Mouse (Mus musculus) forebrain, embryonic 14.5 days (tissue): ENCODE data around the gene Serac1. TPM values are rescaled to one million over a fixed set of nuclear protein-coding genes. Genes with fewer than 3 reads are reported as not detected.

Experiments used
- ATAC-seq: fragments of 200-750 bp; cut with Nextera tagmentation; 2 replicates; pipeline ENCODE4 v1.8.0; 2017; ENCODE audit warnings: mild to moderate bottlenecking, moderate library complexity
- DNase-seq: peaks from one replicate; pipeline ENCODE4 v3.0.0-alpha.2; 2015; ENCODE audit warnings: low spot score
- H3K27ac ChIP-seq: fragments of 300-500 bp; sonication (generic); 2 replicates; pipeline ENCODE4 v1.5.1; 2014; ENCODE audit warnings: low read depth, mild to moderate bottlenecking, control low read depth, low read length, moderate library complexity
- H3K27me3 ChIP-seq: fragments of 300-500 bp; sonication (generic); replicated peaks from 2 replicates; pipeline ENCODE4 v1.6.1; 2014; ENCODE audit warnings: low read length, control low read depth, mixed read lengths; ENCODE audit not compliant: control insufficient read depth, insufficient read depth
- H3K36me3 ChIP-seq: fragments of 300-500 bp; sonication (generic); 2 replicates; pipeline ENCODE4 v1.6.1; 2014; ENCODE audit warnings: low read length, control low read depth; ENCODE audit not compliant: control insufficient read depth, insufficient read depth
- H3K4me1 ChIP-seq: fragments of 300-500 bp; sonication (generic); 2 replicates; pipeline ENCODE4 v1.6.1; 2014; ENCODE audit warnings: antibody characterized with exemption, low read length, control low read depth; ENCODE audit not compliant: control insufficient read depth, insufficient read depth
- H3K4me2 ChIP-seq: fragments of 300-500 bp; sonication (generic); 2 replicates; pipeline ENCODE4 v1.6.1; 2014; ENCODE audit warnings: mild to moderate bottlenecking, control low read depth, low read length
- H3K4me3 ChIP-seq: fragments of 300-500 bp; sonication (generic); 2 replicates; pipeline ENCODE4 v1.5.1; 2014; ENCODE audit warnings: low read depth, low read length, control low read depth
- H3K9ac ChIP-seq: fragments of 300-500 bp; sonication (generic); 2 replicates; pipeline ENCODE4 v1.6.1; 2014; ENCODE audit warnings: mild to moderate bottlenecking, low read length, control low read depth, moderate library complexity
- H3K9me3 ChIP-seq: fragments of 300-500 bp; sonication (generic); replicated peaks from 2 replicates; pipeline ENCODE4 v1.6.1; 2016; ENCODE audit warnings: low read length, control low read depth, mixed read lengths; ENCODE audit not compliant: control insufficient read depth
- WGBS: fragments of 180-500 bp; shearing (Covaris S2); extraction: QIAGEN DNeasy Blood & Tissue Kit; methylation state at CpG from one replicate; pipeline ENCODE4 v1.1.7; 2014; 5-methylcytosine and 5-hydroxymethylcytosine counted together
- polyA plus RNA-seq: library from polyadenylated mRNA; unstranded; fragments of >200 nt; fragmentation: Nextera tagmentation; extraction: Ambion mirVana; gene quantifications from 2 replicates; pipeline ENCODE4 v1.2.1, GENCODE M21; 2014

Serac1 gene
- polyA plus RNA-seq, 1 experiment from 2014 or later: 8.1 TPM

DNA sequence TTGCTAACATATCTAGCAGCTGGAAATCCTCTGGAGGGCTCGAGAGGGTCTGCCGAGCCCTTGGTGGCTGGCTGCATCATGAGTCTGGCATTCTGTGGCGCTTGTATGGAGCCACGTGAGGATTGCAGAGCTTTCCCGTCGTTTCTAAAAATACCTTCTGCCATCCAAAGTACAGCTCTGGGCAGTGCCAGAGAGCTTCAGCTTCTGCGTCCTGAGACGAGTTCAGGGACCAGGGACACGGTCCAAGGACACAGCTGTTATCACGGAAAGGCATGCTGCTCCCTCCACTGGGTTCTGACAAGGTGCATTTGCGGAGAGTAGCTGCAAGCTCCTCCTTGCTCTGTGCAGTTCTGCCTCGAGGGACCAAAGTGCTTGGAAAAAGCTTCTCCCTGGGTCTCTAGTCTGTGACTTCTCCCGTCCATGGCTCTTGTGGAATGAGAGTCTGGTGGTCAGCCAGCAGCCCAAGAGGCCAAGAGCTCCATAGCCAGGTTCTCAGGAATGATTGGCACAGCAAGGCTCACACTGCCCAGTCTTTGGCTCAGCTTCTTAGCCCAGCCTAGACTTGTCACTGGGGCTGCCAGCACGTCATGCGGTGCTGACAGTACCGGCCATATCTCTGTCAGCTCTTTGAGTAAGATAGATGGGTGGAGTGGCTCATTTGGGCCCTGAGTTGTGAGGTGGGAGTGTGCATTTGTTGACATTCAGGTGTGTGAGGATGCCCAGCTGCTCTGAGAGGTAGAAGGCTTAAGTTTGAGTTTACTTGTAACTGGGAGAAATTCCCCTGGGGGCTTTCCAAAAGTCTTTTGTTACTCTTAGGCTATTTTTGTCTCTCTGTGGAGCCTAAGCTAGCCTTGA is 81.9 kb downstream of the Serac1 start:
- no peaks in the 10 kb centered on the region for H3K36me3 ChIP-seq
- DNase-seq (no peak), ATAC-seq (no peak)
- H3K27me3 ChIP-seq: no peaks in the 10 kb centered on the region
- 80% methylated on average over 16 of the region's 16 CpGs for WGBS
- no peak overlapping the region for H3K4me2 ChIP-seq
- H3K4me1 ChIP-seq: no peaks in the 10 kb centered on the region
- H3K4me3 ChIP-seq: no peak overlapping the region
- no peaks in the 10 kb centered on the region for H3K9me3 ChIP-seq
- H3K9ac ChIP-seq: no peak overlapping the region
- H3K27ac ChIP-seq: no peak overlapping the region

- H3K4me2 ChIP-seq: no peak overlapping the region
- DNase-seq (no peak), ATAC-seq (no peak)
- no peaks in the 10 kb centered on the region for H3K4me1 ChIP-seq
- WGBS: 90% methylated on average over 14 of the region's 14 CpGs
- no peak overlapping the region for H3K9ac ChIP-seq
- H3K36me3 ChIP-seq: no peaks in the 10 kb centered on the region
- H3K9me3 ChIP-seq: no peaks in the 10 kb centered on the region
- no peaks in the 10 kb centered on the region for H3K27me3 ChIP-seq
- H3K4me3 ChIP-seq: no peak overlapping the region
- H3K27ac ChIP-seq: no peak overlapping the region
These were observed 83.0 kb downstream of the Serac1 start for GRCm38 (mm10) chr17:5996589-5996988.

GRCm38 (mm10) chr17:5994606-5995005 is 84.9 kb downstream of the Serac1 start:
- Histone ChIP-seq H3K36me3 (no peaks in the 10 kb centered on the region), H3K27ac (no peak overlapping the region), H3K4me1 (no peaks in the 10 kb centered on the region), H3K9me3 (no peaks in the 10 kb centered on the region), H3K4me3 (no peak overlapping the region), H3K9ac (no peak overlapping the region), H3K4me2 (no peak overlapping the region), H3K27me3 (no peaks in the 10 kb centered on the region)
- ATAC-seq: no peak
- DNase-seq: no peak
- WGBS: 86% methylated on average over 6 of the region's 6 CpGs

GRCm38 (mm10) chr17:5993581-5994260 is 85.8 kb downstream of the Serac1 start:
- no peaks in the 10 kb centered on the region for H3K9me3 ChIP-seq
- no peak overlapping the region for H3K9ac ChIP-seq
- H3K4me1 ChIP-seq: no peaks in the 10 kb centered on the region
- no peak for DNase-seq
- no peaks in the 10 kb centered on the region for H3K36me3 ChIP-seq
- H3K27me3 ChIP-seq: no peaks in the 10 kb centered on the region
- H3K4me2 ChIP-seq: no peak overlapping the region
- WGBS: 65% methylated on average over 3 of the region's 3 CpGs
- no peak overlapping the region for H3K4me3 ChIP-seq
- ATAC-seq: no peak
- H3K27ac ChIP-seq: no peak overlapping the region

DNA sequence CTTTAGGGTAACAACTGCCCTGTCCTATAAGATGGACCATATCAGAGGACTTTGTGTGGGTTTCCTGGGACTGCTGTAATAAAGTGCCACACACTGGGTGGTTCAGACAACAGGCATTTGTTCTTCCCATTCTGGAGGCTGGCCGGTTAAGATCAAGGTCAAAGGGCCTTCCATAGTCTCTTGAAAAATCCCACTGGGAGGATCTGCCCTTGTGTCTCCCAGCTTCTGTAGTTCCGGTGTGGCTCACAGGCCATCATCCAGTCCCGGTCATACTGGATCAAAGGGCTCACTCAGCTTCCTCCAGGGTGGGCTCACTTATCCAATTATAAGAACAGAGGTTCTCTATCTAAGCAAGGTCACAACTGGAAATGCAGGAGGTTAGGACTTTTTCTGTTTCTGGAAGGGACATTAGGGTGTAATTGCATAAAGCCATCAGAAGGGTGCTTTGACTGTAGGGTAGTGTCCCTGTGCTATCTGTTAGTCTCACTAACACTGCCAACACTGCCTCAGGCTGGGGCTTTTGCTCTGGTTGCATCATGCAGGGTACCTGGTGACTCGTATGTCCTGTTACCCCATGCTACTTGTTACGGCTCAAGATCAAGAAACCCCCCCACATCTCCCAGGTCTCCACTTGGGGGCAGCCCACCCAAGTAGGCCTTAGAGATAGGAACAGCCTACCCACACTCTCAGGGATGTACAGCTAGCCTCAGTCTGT is 86.5 kb downstream of the Serac1 start:
- Histone ChIP-seq H3K36me3 (no peaks in the 10 kb centered on the region), H3K27me3 (no peaks in the 10 kb centered on the region), H3K9ac (no peak overlapping the region), H3K4me3 (no peak overlapping the region), H3K9me3 (no peaks in the 10 kb centered on the region), H3K27ac (no peak overlapping the region), H3K4me1 (no peaks in the 10 kb centered on the region), H3K4me2 (no peak overlapping the region)
- DNase-seq (no peak), ATAC-seq (no peak)
- 85% methylated on average over 5 of the region's 5 CpGs for WGBS

Other genes starting within 250 kb of the Serac1 start
- 6.7 and 6.8 TPM in 2 replicates for gene Snx9, start 238.4 kb downstream of the Serac1 start, polyA plus RNA-seq
- 0.72 and 0.90 TPM in 2 replicates for gene Synj2, start 138.5 kb downstream of the Serac1 start, polyA plus RNA-seq
- gene Gtf2h5, start within 50 bp of the Serac1 start, polyA plus RNA-seq: 212 and 221 TPM in 2 replicates
- 133 and 181 TPM in 2 replicates for gene Tulp4, start 26.7 kb upstream of the Serac1 start, polyA plus RNA-seq
- gene Tmem181a, start 177.1 kb upstream of the Serac1 start, polyA plus RNA-seq: 24.5 and 35.5 TPM in 2 replicates
- 39.4 and 40.7 TPM in 2 replicates for gene Dynlt1a, start 237.8 kb upstream of the Serac1 start, polyA plus RNA-seq